Mouse (Mus musculus) heart, postnatal 0 days (tissue): ENCODE results near the gene Cyb5r1.

Experiments used
- CTCF ChIP-seq: IDR thresholded peaks from 2 replicates; pipeline ENCODE4 v1.5.1; 2016; ENCODE audit warnings: antibody characterized with exemption, control low read depth, low read depth
- EP300 ChIP-seq: IDR thresholded peaks from 2 replicates; pipeline ENCODE4 v1.6.1; 2016; ENCODE audit warnings: antibody characterized with exemption, low read depth

DNA sequence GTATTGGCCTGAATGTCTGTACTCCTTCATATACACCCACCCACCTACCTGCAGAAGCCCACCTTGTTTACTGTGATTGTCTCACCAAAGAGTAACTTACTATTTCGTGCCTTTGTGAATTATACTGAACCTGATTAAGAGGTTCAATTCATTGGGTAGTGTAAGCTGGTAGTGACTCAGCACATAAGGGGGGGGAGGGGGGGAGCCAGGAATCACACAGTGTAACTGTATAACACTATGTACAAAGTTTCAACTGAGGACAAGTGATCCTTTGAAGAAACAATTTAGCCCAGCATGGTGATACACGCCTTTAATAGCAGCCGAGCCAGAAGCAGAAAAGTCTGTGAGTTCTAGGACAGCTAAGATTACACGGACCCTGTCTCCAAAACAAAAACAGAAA, 28.1 kb downstream of the Cyb5r1 start:
- TF ChIP-seq CTCF (no peak), EP300 (no peak)
